Mouse (Mus musculus) myocyte (in vitro differentiated cells): Measurements from ENCODE around the gene Pex5.

ENCODE experiments used
- POLR2AphosphoS2 ChIP-seq: IDR thresholded peaks from one replicate; pipeline ENCODE4 v1.6.1; 2011; ENCODE audit warnings: low read depth, control low read depth; ENCODE audit not compliant: insufficient read length
- TCF12 ChIP-seq: IDR thresholded peaks from one replicate; pipeline ENCODE4 v1.6.1; 2011; ENCODE audit warnings: mild to moderate bottlenecking, control low read depth; ENCODE audit not compliant: poor library complexity, insufficient read depth, severe bottlenecking

- TF ChIP-seq TCF12 (no peak), POLR2AphosphoS2 (no peak)
Measured at GRCm38 (mm10) chr6:124459388-124459787, 44.5 kb upstream of the Pex5 start.
